Mouse (Mus musculus): Measurements from ENCODE around the gene Btbd2. TPM values are rescaled to one million over a fixed set of nuclear protein-coding genes. Genes with fewer than 3 reads are reported as not detected.

Btbd2 gene
- polyA plus RNA-seq, 1 experiment from 2014 or later, result 68.2 TPM

DNA sequence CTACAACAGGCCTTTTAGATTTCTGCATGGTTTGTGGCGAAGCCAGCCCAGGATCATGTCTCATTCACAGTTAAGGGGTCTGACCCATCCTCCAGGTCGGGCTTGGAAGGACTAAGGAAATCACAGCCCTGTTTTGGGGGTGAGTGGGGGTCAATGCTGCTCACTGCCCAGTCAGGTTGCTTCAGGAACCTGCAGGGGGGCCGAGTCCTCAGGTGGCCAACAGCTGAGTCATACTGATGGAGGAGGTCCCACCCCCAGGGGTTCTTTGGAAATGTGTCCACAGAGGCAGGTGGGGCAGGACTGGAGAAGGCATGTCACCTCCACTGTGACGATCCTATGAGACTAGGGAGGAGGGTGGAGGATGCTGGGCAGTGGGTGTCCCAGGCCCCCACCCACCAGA is 8.6 kb upstream of the Btbd2 start:
- Histone ChIP-seq H3K36me3 (peaks cover 47% of the 10 kb centered on the region), H3K4me2 (no peak overlapping the region; the same call in 1 of the 2 replicates), H3K9me3 (no peaks in the 10 kb centered on the region), H3K27me3 (no peaks in the 10 kb centered on the region), H3K9ac (no peak overlapping the region), H3K27ac (peak overlapping the region; percentile 90), H3K4me3 (no peak overlapping the region), H3K4me1 (peaks cover 66% of the 10 kb centered on the region)
- 54% methylated on average over 4 of the region's 4 CpGs for WGBS
- ATAC-seq (ENCODE audit: insufficient number of reproducible peaks, low FRiP score, low TSS enrichment, low read depth), result no peak

DNA sequence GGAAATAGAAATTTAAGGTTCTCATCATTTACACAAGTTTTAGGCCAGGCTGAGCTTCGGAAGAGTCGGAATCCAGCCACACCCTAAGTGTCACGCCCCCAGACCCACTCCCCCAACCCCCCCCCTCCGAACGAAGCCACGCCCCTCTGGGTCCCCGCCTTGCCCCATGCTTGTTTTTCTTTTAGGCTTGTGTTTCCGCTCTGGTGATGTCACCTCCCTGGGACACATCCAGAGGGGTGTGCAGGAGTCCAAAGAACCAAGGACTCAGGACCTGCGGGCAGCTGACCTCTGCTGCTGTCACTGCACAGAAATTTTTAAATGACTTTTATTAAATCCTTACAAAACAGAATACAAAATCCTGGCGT is 8.1 kb upstream of the Btbd2 start:
- Histone ChIP-seq H3K27ac (peak overlapping the region; percentile 90), H3K27me3 (no peaks in the 10 kb centered on the region), H3K4me2 (peak overlapping the region; percentile 37), H3K36me3 (peaks cover 43% of the 10 kb centered on the region), H3K9ac (0 out of 2 replicates have a peak overlapping the region, but pooled peaks have one; percentile 20), H3K4me1 (peaks cover 62% of the 10 kb centered on the region), H3K4me3 (peak overlapping the region; percentile 20; the same call in 1 of the 2 replicates), H3K9me3 (no peaks in the 10 kb centered on the region)
- peak; percentile 9; the same call in 1 of the 2 replicates for ATAC-seq (ENCODE audit: insufficient number of reproducible peaks, low FRiP score, low TSS enrichment, low read depth)
- WGBS, result 10% methylated on average over 10 of the region's 10 CpGs

DNA sequence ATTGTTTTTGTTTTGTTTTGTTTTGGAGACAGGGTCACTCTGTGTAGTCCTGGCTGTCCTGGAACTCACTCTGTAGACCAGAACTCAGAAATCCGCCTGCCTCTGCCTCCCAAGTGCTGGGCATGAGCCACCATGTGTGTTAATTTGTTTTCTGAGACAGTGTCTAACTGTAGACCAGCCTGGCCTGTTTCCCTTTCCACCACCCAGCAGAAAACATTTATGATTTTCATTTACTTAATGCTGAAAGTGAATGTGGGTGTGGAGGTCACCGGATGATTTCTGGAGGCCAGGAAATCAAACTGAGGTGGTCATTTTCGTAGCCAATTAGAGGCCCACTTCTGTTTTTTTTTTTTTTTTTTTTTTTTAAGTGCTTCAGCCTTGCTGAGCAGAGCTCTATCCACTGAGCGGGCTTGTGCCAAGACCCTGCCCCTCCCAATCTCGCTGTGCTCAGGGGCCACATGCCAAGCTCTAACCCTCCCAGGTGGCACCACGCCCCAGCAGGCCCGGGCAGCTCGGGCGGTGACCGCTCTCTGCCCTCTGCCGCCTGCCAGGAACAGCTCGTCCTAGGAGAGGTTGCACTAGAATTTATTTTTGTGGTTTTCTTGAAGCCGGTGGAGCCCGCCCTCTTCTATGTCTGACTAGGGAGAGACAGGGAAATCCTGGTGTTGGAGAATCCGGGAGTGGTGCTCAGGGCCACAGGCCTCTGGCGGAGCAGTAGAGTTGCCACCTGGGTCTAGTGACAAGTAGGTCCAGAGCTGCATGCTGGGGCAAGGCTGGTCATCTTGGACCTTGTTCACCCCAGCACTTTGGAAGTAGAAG is 7.5 kb upstream of the Btbd2 start:
- H3K27ac ChIP-seq, result peak overlapping the region; percentile 90
- peak overlapping the region; percentile 20 for H3K4me3 ChIP-seq
- H3K27me3 ChIP-seq, result no peaks in the 10 kb centered on the region
- peaks cover 37% of the 10 kb centered on the region for H3K36me3 ChIP-seq
- H3K9me3 ChIP-seq, result no peaks in the 10 kb centered on the region
- H3K9ac ChIP-seq, result 0 out of 2 replicates have a peak overlapping the region, but pooled peaks have one; percentile 20
- 17% methylated on average over 16 of the region's 16 CpGs for WGBS
- H3K4me2 ChIP-seq, result peak overlapping the region; percentile 37
- H3K4me1 ChIP-seq, result peaks cover 56% of the 10 kb centered on the region
- peak; percentile 60 for ATAC-seq (ENCODE audit: insufficient number of reproducible peaks, low FRiP score, low TSS enrichment, low read depth)

DNA sequence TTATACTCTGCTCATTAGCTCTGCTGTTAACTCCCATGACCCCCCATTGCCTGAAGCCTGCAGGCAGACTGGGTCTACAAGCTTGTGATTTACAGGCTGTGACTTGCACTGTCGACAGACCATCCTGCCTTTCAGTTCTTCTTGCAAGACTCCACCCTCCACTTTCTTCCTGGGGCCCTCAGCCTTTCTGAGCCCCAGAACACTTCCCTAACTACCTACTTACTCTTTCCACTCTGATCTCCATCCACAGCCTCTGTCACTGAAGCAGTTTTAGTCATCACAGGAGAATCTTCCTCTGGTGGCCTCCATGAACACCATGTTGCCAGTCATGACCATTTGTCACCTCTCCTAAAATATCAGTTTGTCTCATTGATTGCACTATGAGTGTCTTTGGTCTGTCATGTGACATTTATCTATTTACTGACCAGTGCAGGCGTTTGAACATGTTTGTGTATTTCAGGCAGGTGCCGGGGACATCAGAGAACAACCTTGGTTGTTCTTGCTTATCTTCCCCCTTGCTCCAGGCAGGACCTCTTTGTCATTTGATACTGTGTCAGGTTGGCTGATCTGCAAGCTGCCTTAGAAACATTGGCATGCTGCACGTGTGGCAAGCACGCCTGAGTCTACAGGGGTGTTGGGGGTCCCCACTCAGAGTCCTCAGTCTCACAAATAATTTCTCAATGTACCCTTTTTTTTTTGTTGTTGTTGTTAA is 6.8 kb upstream of the Btbd2 start:
- H3K9ac ChIP-seq, result no peak overlapping the region

DNA sequence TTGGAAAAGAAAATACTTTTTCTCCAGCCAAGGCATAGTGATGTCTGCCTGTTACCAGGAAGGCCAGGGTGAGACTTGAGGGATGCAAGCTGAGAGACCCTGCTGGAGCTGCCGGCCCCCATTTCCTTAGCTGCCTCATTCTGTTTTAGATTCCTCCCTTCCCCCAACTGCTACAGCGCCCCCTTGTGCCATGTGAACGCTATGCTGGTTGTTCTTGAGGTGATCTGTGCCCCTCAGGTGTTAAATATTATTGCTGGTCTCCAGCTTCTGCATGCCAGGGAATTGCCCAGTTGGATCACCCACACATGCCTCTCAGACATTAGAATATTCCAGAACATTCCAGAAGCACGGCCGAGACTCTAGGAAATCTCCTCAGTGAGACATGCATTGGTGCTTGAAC is 4.3 kb upstream of the Btbd2 start:
- H3K27me3 ChIP-seq, result no peaks in the 10 kb centered on the region
- H3K36me3 ChIP-seq, result peaks cover 4% of the 10 kb centered on the region; the same call in 1 of the 2 replicates
- H3K4me1 ChIP-seq, result peaks cover 46% of the 10 kb centered on the region
- H3K27ac ChIP-seq, result no peak overlapping the region
- H3K9me3 ChIP-seq, result no peaks in the 10 kb centered on the region
- no peak overlapping the region for H3K9ac ChIP-seq
- no peak overlapping the region for H3K4me2 ChIP-seq
- no peak for ATAC-seq (ENCODE audit: insufficient number of reproducible peaks, low FRiP score, low TSS enrichment, low read depth)
- WGBS, result 37% methylated on average over 5 of the region's 5 CpGs
- no peak overlapping the region for H3K4me3 ChIP-seq

More for the DNA sequence above, 6.8 kb upstream of the Btbd2 start:
- no peak overlapping the region for H3K4me3 ChIP-seq
- no peak for ATAC-seq (ENCODE audit: insufficient number of reproducible peaks, low FRiP score, low TSS enrichment, low read depth)
- H3K4me1 ChIP-seq, result peaks cover 54% of the 10 kb centered on the region
- peaks cover 29% of the 10 kb centered on the region for H3K36me3 ChIP-seq
- no peaks in the 10 kb centered on the region for H3K9me3 ChIP-seq
- H3K27ac ChIP-seq, result peak overlapping the region; percentile 90
- H3K27me3 ChIP-seq, result no peaks in the 10 kb centered on the region
- H3K4me2 ChIP-seq, result no peak overlapping the region; the same call in 1 of the 2 replicates
- 18% methylated on average over 5 of the region's 5 CpGs for WGBS

DNA sequence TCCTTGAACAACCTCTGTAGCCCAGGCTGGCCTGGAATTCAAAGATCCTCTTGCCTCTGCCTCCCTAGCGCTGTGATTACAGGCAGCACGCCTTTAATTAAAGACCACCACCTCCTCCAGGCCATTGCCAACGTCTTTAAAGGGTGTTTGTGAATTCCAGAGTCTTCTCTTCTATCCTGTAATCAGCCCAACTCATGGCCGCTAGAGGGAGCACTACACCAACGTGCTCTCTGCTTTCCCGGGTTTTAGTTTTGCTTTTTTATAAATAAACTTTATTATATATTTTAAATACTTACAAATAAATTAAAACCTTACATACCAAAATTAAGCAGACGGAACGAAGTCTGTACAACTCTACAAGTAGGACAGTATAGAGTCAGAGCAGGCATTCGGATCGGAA is 2.3 kb upstream of the Btbd2 start:
- Histone ChIP-seq H3K4me2 (peak overlapping the region; percentile 29; the same call in 1 of the 2 replicates), H3K9ac (no peak overlapping the region), H3K27ac (no peak overlapping the region; the same call in 1 of the 2 replicates), H3K9me3 (no peaks in the 10 kb centered on the region), H3K36me3 (no peaks in the 10 kb centered on the region), H3K4me3 (peak overlapping the region; percentile 14; the same call in 1 of the 2 replicates), H3K27me3 (no peaks in the 10 kb centered on the region), H3K4me1 (peaks cover 42% of the 10 kb centered on the region)
- no peak for ATAC-seq (ENCODE audit: insufficient number of reproducible peaks, low FRiP score, low TSS enrichment, low read depth)
- 12% methylated on average over 10 of the region's 10 CpGs for WGBS

DNA sequence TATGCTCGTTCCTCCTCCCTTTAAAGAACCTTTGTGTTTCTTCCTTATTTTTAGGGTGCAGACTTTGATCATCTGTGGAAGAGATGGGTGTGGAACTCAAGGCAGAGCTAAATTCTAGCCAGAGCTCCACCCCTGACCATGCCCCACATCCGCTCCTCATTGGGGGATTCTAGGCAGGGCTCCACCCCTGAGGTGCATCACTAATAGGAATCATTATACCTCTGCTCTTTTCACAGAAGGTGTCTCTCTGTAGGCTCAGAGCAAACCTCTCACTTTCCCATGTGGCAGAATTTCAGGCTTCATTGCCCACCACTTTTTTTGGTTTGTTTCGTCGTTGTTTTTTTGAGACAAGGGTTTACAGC is 2.0 kb upstream of the Btbd2 start:
- H3K9ac ChIP-seq, result no peak overlapping the region
- no peaks in the 10 kb centered on the region for H3K27me3 ChIP-seq
- no peaks in the 10 kb centered on the region for H3K36me3 ChIP-seq
- 0 out of 2 replicates have a peak overlapping the region, but pooled peaks have one; percentile 14 for H3K4me3 ChIP-seq
- H3K27ac ChIP-seq, result peak overlapping the region; percentile 17; the same call in 1 of the 2 replicates
- ATAC-seq (ENCODE audit: insufficient number of reproducible peaks, low FRiP score, low TSS enrichment, low read depth), result no peak
- no peaks in the 10 kb centered on the region for H3K9me3 ChIP-seq
- H3K4me2 ChIP-seq, result no peak overlapping the region
- H3K4me1 ChIP-seq, result peaks cover 40% of the 10 kb centered on the region
- WGBS, result 53% methylated on average over 4 of the region's 4 CpGs

DNA sequence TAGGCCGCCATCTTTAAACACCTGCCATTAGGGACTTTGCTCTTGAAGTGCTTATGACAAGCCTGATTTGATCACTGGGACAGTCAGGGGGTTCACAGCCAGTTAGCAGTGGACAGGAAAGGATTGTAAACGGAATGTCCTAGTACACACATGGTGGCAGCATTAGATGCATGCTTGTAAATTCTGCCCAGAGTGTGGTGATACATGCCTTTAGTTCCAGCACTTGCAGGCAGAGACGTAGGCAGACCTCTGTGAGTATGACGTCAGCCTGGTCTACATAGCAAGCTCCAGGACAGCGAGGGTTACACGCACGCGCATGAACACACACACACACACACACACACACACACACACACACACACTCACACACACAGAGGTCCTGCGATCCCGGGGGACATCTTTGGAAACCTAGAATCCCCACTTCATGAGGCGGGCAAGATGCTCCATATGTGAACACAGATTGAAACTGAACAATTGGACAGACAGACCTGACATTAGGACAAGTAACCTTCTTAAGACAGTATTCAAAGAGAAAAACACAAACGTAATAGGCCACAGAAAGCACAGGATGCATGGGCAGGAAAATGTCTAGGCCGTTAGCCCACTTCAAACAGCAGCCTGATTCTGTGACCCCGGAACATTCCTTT is 1.4 kb upstream of the Btbd2 start:
- Histone ChIP-seq H3K9me3 (no peaks in the 10 kb centered on the region), H3K4me3 (no peak overlapping the region), H3K27ac (0 out of 2 replicates have a peak overlapping the region, but pooled peaks have one; percentile 17), H3K4me2 (no peak overlapping the region), H3K4me1 (peaks cover 36% of the 10 kb centered on the region), H3K9ac (no peak overlapping the region), H3K27me3 (no peaks in the 10 kb centered on the region), H3K36me3 (no peaks in the 10 kb centered on the region)
- no peak for ATAC-seq (ENCODE audit: insufficient number of reproducible peaks, low FRiP score, low TSS enrichment, low read depth)
- 77% methylated on average over 14 of the region's 14 CpGs for WGBS

DNA sequence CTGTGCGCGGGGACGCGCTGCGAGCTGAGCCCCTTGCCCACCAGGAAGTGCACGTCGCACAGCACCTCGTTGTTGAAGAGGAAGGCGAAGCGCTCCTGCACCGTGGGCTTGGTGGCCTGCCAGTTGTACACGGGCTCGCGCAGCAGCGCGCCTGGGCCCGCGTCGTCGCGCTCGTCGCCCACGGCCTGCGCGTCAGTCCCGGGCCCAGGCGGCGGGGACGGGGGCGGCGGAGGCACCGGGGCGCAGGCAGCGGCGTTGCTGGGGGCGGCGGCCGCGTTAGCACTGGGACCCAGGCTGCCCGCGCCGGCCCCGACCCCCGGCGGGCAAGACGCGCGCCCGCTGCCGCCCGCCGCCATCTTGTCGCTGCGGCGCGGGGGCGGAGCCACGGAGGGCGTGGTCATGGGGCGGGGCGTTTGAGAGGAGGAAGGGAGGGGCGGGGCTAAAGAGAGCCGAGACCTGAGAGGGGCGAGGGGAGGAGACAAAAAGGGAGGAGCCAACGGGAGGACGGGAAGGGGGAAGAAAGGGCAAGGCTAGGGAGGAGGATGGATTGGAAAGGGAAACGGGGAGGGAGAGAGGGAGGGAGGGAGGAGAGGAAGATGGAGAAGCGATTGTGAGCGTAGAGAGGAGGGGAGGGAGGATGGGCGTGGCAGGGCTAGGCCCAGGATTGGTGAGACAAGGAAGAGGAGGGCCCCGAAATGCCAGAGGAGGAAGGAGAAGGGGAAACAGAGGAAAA is 575 bp downstream of the Btbd2 start:
- Histone ChIP-seq H3K4me3 (peak overlapping the region; percentile 86), H3K4me1 (peaks cover 39% of the 10 kb centered on the region), H3K36me3 (peaks cover 14% of the 10 kb centered on the region; the same call in 1 of the 2 replicates), H3K27me3 (no peaks in the 10 kb centered on the region), H3K9ac (peak overlapping the region; percentile 91), H3K9me3 (no peaks in the 10 kb centered on the region), H3K27ac (peak overlapping the region; percentile 89), H3K4me2 (peak overlapping the region; percentile 65)
- ATAC-seq (ENCODE audit: insufficient number of reproducible peaks, low FRiP score, low TSS enrichment, low read depth), result peak; percentile 85
- under 1% methylated on average over 72 of the region's 72 CpGs for WGBS

DNA sequence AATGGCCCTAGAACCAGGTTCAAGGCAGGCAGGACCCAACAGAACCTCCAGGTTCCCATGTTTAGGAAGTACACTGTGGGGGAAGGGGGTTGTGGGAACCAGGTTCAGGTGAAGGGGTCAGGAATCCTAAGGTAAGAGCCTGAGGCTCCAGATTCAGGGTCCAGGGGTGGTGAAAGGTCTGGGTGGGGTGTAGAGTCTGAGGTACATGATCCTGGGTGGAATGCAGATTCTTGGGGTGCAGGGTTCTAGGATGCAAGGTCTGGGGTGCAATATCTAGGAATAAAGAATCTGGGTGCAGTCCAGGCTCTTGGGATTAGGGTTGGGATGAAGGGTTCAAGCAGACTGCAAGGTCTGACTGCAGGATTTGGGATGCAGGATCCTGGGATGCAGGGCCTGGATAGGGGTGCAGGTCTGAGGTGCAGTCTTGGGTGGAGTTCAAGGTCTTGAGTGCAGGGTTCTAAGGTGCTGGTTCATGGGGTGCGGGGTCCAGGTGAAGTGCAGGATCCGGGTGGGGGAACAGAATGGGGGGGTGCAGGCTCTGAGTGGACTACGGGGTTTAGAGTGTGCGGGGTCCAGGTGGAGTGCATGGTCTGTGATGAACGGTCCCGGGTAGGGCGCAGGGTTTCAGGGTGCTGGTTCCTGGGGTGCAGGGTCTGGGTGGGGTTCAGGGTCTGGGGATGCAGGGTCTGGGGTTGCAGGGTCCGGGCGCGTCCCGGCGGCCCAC is 1.3 kb downstream of the Btbd2 start:
- peaks cover 19% of the 10 kb centered on the region for H3K36me3 ChIP-seq
- H3K4me3 ChIP-seq, result peak overlapping the region; percentile 86
- H3K4me2 ChIP-seq, result peak overlapping the region; percentile 65
- peak overlapping the region; percentile 85 for H3K27ac ChIP-seq
- peaks cover 36% of the 10 kb centered on the region for H3K4me1 ChIP-seq
- 5% methylated on average over 12 of the region's 12 CpGs for WGBS
- H3K27me3 ChIP-seq, result no peaks in the 10 kb centered on the region
- peak overlapping the region; percentile 91 for H3K9ac ChIP-seq
- peak; percentile 37 for ATAC-seq (ENCODE audit: insufficient number of reproducible peaks, low FRiP score, low TSS enrichment, low read depth)
- H3K9me3 ChIP-seq, result no peaks in the 10 kb centered on the region

Data from limb, embryonic 15.5 days (tissue).